Mouse (Mus musculus): ENCODE results near the gene Exoc3l. TPM values are rescaled to one million over a fixed set of nuclear protein-coding genes. Genes with fewer than 3 reads are reported as not detected.

The Exoc3l gene
- polyA plus RNA-seq, 1 experiment, result 3.1 TPM

GRCm38 (mm10) chr8:105313622-105314402, 17.9 kb upstream of the Exoc3l start:
- Histone ChIP-seq H3K36me3 (ENCODE audit: control insufficient read depth, insufficient read depth, low read length) (peaks cover 15% of the 10 kb centered on the region), H3K27me3 (ENCODE audit: control insufficient read depth, insufficient read depth, low read length) (no peaks in the 10 kb centered on the region), H3K4me1 (ENCODE audit: control insufficient read depth, insufficient read depth, insufficient read length, low read length) (no peaks in the 10 kb centered on the region), H3K4me3 (ENCODE audit: low read depth, low read length) (no peak overlapping the region), H3K27ac (ENCODE audit: insufficient read depth, low read depth, low read length) (no peak overlapping the region)
- WGBS, result 86% methylated on average over 9 of the region's 9 CpGs
- TF ChIP-seq CTCF (IDR thresholded peaks at IDR 0.05; ENCODE audit: extremely low read depth, insufficient read length, insufficient replicate concordance, low read depth, low read length), result no peak
- no peak for TF ChIP-seq POLR2A (IDR thresholded peaks at IDR 0.05; ENCODE audit: low read depth, low read length)

GRCm38 (mm10) chr8:105312891-105313481, 17.1 kb upstream of the Exoc3l start:
- Histone ChIP-seq H3K27me3 (ENCODE audit: control insufficient read depth, insufficient read depth, low read length) (no peaks in the 10 kb centered on the region), H3K4me1 (ENCODE audit: control insufficient read depth, insufficient read depth, insufficient read length, low read length) (no peaks in the 10 kb centered on the region), H3K36me3 (ENCODE audit: control insufficient read depth, insufficient read depth, low read length) (peaks cover 22% of the 10 kb centered on the region), H3K4me3 (ENCODE audit: low read depth, low read length) (no peak overlapping the region), H3K27ac (ENCODE audit: insufficient read depth, low read depth, low read length) (no peak overlapping the region)
- WGBS, result 84% methylated on average over 8 of the region's 8 CpGs
- TF ChIP-seq CTCF (IDR thresholded peaks at IDR 0.05; ENCODE audit: extremely low read depth, insufficient read length, insufficient replicate concordance, low read depth, low read length), result no peak
- no peak for TF ChIP-seq POLR2A (IDR thresholded peaks at IDR 0.05; ENCODE audit: low read depth, low read length)

GRCm38 (mm10) chr8:105311718-105312117, 15.8 kb upstream of the Exoc3l start:
- 87% methylated on average over 1 of the region's 1 CpGs for WGBS
- TF ChIP-seq POLR2A (IDR thresholded peaks at IDR 0.05; ENCODE audit: low read depth, low read length), result no peak
- TF ChIP-seq CTCF (IDR thresholded peaks at IDR 0.05; ENCODE audit: extremely low read depth, insufficient read length, insufficient replicate concordance, low read depth, low read length), result no peak
- H3K27ac ChIP-seq (ENCODE audit: insufficient read depth, low read depth, low read length), result no peak overlapping the region
- H3K36me3 ChIP-seq (ENCODE audit: control insufficient read depth, insufficient read depth, low read length), result peaks cover 30% of the 10 kb centered on the region
- no peak overlapping the region for H3K4me3 ChIP-seq (ENCODE audit: low read depth, low read length)
- H3K4me1 ChIP-seq (ENCODE audit: control insufficient read depth, insufficient read depth, insufficient read length, low read length), result no peaks in the 10 kb centered on the region
- H3K27me3 ChIP-seq (ENCODE audit: control insufficient read depth, insufficient read depth, low read length), result no peaks in the 10 kb centered on the region

DNA sequence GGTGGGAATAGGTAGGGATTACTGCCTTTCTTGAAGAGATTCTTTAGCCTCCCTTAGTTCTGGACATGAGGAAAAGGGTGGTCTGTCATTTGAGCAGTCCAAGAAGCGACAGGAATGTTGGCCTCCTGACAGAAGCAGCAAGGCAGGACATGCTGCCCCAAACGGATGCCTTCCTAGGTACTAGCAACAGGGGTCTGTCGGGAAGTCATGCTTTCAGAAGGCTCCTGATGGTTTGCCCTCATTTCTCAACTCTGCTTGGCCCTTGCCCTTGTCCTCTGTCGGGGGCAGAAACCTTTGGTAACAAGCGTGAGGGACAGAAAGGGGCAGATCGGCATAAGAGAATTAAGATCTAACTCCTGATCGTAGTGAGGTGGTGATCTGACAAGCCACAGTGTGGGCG, 14.2 kb upstream of the Exoc3l start:
- peaks cover 4% of the 10 kb centered on the region for H3K4me1 ChIP-seq (ENCODE audit: control insufficient read depth, insufficient read depth, insufficient read length, low read length)
- H3K27me3 ChIP-seq (ENCODE audit: control insufficient read depth, insufficient read depth, low read length), result no peaks in the 10 kb centered on the region
- H3K27ac ChIP-seq (ENCODE audit: insufficient read depth, low read depth, low read length), result no peak overlapping the region
- no peak for TF ChIP-seq POLR2A (IDR thresholded peaks at IDR 0.05; ENCODE audit: low read depth, low read length)
- TF ChIP-seq CTCF (IDR thresholded peaks at IDR 0.05; ENCODE audit: extremely low read depth, insufficient read length, insufficient replicate concordance, low read depth, low read length), result no peak
- WGBS, result 88% methylated on average over 8 of the region's 8 CpGs
- H3K36me3 ChIP-seq (ENCODE audit: control insufficient read depth, insufficient read depth, low read length), result peaks cover 28% of the 10 kb centered on the region
- no peak overlapping the region for H3K4me3 ChIP-seq (ENCODE audit: low read depth, low read length)

DNA sequence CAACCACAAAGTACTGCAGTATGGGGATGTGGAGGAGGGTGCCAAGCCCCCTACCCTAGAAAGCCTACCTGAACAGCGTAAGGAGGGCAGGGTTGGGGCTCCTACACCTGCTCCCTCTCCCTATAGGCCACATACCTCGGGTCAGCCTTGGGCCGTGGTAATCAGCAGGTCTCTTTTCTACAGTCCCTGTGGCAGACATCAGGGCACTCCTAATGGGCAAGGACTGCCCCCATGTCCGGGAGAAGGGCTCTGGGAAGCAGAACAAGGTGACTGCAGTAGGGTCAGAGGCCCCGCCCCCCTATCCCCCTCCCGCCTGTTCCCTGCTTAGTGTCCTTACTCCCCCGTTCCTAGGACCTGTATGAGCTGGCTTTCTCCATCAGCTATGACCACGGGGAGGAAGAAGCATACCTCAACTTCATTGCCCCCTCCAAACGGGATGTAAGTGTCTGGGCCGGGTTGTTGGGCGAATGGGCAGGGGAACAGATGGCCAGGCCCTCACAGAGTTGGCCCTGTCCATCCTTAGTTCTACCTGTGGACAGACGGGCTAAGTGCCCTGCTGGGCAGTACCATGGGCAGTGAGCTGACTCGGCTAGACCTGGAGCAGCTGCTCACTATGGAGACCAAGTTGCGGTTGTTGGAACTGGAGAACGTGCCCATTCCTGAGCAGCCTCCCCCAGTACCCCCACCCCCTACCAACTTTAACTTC, 13.4 kb upstream of the Exoc3l start:
- TF ChIP-seq POLR2A (IDR thresholded peaks at IDR 0.05; ENCODE audit: low read depth, low read length), result no peak
- no peak for TF ChIP-seq CTCF (IDR thresholded peaks at IDR 0.05; ENCODE audit: extremely low read depth, insufficient read length, insufficient replicate concordance, low read depth, low read length)
- 89% methylated on average over 15 of the region's 15 CpGs for WGBS
- Histone ChIP-seq H3K27ac (ENCODE audit: insufficient read depth, low read depth, low read length) (no peak overlapping the region), H3K4me1 (ENCODE audit: control insufficient read depth, insufficient read depth, insufficient read length, low read length) (peaks cover 9% of the 10 kb centered on the region), H3K27me3 (ENCODE audit: control insufficient read depth, insufficient read depth, low read length) (no peaks in the 10 kb centered on the region), H3K4me3 (ENCODE audit: low read depth, low read length) (no peak overlapping the region), H3K36me3 (ENCODE audit: control insufficient read depth, insufficient read depth, low read length) (peaks cover 33% of the 10 kb centered on the region)

- no peak for TF ChIP-seq POLR2A (IDR thresholded peaks at IDR 0.05; ENCODE audit: low read depth, low read length)
- TF ChIP-seq CTCF (IDR thresholded peaks at IDR 0.05; ENCODE audit: extremely low read depth, insufficient read length, insufficient replicate concordance, low read depth, low read length), result no peak
- WGBS, result 95% methylated on average over 10 of the region's 10 CpGs
- no peaks in the 10 kb centered on the region for H3K27me3 ChIP-seq (ENCODE audit: control insufficient read depth, insufficient read depth, low read length)
These were observed 12.5 kb upstream of the Exoc3l start for GRCm38 (mm10) chr8:105308428-105308827.

DNA sequence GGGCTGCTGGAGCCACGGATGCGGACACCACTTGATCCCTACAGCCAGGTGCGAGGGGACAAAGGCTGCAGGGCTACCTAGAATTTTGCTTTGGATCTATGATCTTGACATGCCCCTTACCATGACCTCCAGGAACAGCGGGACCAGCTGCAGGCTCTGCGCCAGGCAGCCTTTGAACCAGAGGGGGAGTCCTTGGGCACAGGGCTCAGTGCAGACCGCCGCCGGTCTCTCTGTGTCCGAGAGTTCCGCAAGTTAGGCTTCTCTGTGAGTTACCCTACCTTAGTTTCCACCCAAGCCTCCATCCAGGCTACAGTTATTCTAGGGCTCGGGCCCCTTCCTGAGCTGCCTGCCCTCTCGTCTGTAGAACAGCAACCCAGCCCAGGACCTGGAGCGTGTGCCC, 11.8 kb upstream of the Exoc3l start:
- Histone ChIP-seq H3K27ac (ENCODE audit: insufficient read depth, low read depth, low read length) (no peak overlapping the region), H3K4me1 (ENCODE audit: control insufficient read depth, insufficient read depth, insufficient read length, low read length) (peaks cover 9% of the 10 kb centered on the region), H3K27me3 (ENCODE audit: control insufficient read depth, insufficient read depth, low read length) (no peaks in the 10 kb centered on the region), H3K4me3 (ENCODE audit: low read depth, low read length) (no peak overlapping the region), H3K36me3 (ENCODE audit: control insufficient read depth, insufficient read depth, low read length) (peaks cover 46% of the 10 kb centered on the region)
- WGBS, result 97% methylated on average over 13 of the region's 13 CpGs
- TF ChIP-seq CTCF (IDR thresholded peaks at IDR 0.05; ENCODE audit: extremely low read depth, insufficient read length, insufficient replicate concordance, low read depth, low read length) (no peak), POLR2A (IDR thresholded peaks at IDR 0.05; ENCODE audit: low read depth, low read length) (no peak)

More at GRCm38 (mm10) chr8:105308428-105308827, 12.5 kb upstream of the Exoc3l start:
- Histone ChIP-seq H3K4me1 (ENCODE audit: control insufficient read depth, insufficient read depth, insufficient read length, low read length) (peaks cover 9% of the 10 kb centered on the region), H3K4me3 (ENCODE audit: low read depth, low read length) (no peak overlapping the region), H3K27ac (ENCODE audit: insufficient read depth, low read depth, low read length) (no peak overlapping the region), H3K36me3 (ENCODE audit: control insufficient read depth, insufficient read depth, low read length) (peaks cover 40% of the 10 kb centered on the region)

Measured in small intestine, adult 2 months (tissue).